Mouse (Mus musculus): ENCODE results near the gene Gpha2. TPM values are rescaled to one million over a fixed set of nuclear protein-coding genes. Genes with fewer than 3 reads are reported as not detected.

Gene Gpha2
- polyA plus RNA-seq (2012; rRNA removed) = 0.16 and 0.65 TPM in 2 replicates

DNA sequence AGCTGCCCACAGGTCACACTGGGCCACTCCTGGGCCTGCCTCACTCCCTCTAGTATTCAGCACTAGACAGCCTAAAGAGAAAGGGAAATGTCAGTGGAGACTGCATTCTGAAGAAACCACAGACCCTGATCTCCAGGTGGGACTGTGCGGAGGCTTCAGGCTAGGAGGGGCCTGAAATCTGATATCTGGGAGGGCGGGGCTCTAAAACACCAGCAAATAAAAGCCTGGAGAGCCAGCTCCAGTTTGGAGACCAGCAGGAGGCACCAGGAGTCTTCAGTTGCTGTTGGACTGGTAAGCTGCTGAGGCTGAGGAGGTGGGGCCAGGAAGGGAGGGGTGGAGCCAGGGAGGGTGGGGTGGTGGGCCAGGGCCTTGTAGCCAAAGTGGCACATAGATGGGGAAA, at the start of gene Gpha2:
TSS of gene Gpha2 (plus strand) at position 246 of the 400 bp plus-strand sequence.
- DNase-seq = no peak
- H3K4me1 ChIP-seq (ENCODE audit: control insufficient read depth, insufficient read depth, low read length) = no peaks in the 10 kb centered on the region
- no peaks in the 10 kb centered on the region for H3K36me3 ChIP-seq (ENCODE audit: control insufficient read depth, insufficient read depth, low read length)
- H3K4me3 ChIP-seq (ENCODE audit: insufficient read depth, low read depth, low read length) = no peak within 1 kb of the TSS
- no peak within 1 kb of the TSS for H3K27ac ChIP-seq (ENCODE audit: insufficient read depth, low read depth, low read length)
- 60% methylated on average over 2 of the region's 2 CpGs for WGBS
- TF ChIP-seq POLR2A (IDR thresholded peaks at IDR 0.05; ENCODE audit: low read depth, low read length) (no peak), CTCF (conservative IDR thresholded peaks at IDR 0.05; ENCODE audit: insufficient read depth, insufficient read length, low read depth, low read length) (no peak)
- no peaks in the 10 kb centered on the region for H3K27me3 ChIP-seq (replicated peaks; ENCODE audit: control insufficient read depth, insufficient read depth, low read length)

DNA sequence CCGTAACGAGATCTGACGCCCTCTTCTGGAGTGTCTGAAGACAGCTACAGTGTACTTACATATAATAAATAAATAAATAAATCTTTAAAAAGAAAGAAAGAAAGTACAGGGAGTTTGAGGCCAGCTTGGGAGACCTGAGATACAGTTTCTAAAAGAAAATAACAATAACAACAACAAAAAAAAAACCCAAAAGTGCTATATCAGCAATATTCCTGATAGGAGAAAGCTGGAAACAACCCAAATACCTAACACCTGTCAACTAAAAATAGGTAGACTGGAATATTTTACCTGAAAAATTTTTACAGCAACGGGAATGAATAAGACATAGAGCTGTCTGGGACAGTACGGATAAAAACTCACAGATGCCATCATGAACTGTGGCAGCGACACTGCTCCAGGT, 47.4 kb upstream of the Gpha2 start:
- Histone ChIP-seq H3K4me3 (ENCODE audit: insufficient read depth, low read depth, low read length) (no peak overlapping the region), H3K4me1 (ENCODE audit: control insufficient read depth, insufficient read depth, low read length) (no peaks in the 10 kb centered on the region), H3K36me3 (ENCODE audit: control insufficient read depth, insufficient read depth, low read length) (no peaks in the 10 kb centered on the region), H3K27ac (ENCODE audit: insufficient read depth, low read depth, low read length) (no peak overlapping the region), H3K27me3 (replicated peaks; ENCODE audit: control insufficient read depth, insufficient read depth, low read length) (no peaks in the 10 kb centered on the region)
- TF ChIP-seq POLR2A (IDR thresholded peaks at IDR 0.05; ENCODE audit: low read depth, low read length) (no peak), CTCF (conservative IDR thresholded peaks at IDR 0.05; ENCODE audit: insufficient read depth, insufficient read length, low read depth, low read length) (no peak)
- WGBS = 85% methylated on average over 6 of the region's 6 CpGs
- DNase-seq = no peak

DNA sequence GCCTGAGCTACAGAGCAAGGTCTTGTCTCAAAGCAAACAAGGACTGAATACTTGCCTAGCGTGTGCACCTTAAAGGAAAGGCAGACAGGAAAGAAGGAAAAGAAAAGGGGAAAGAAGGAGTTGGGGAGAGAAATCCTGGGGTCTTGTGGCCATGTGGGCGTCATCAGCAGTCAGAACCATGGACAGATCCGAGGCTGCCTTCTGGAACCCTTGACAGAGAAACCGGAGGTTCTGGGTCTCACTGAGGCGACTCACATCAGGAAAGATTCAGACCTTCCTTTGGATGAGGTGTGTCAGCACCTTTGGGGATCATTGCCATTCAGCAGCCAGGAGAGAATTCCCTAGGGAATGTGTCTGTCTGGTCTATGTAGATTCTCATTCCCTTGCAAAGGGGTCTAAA, 44.6 kb upstream of the Gpha2 start:
- no peak overlapping the region for H3K4me3 ChIP-seq (ENCODE audit: insufficient read depth, low read depth, low read length)
- H3K27me3 ChIP-seq (replicated peaks; ENCODE audit: control insufficient read depth, insufficient read depth, low read length) = no peaks in the 10 kb centered on the region
- H3K36me3 ChIP-seq (ENCODE audit: control insufficient read depth, insufficient read depth, low read length) = no peaks in the 10 kb centered on the region
- 15% methylated on average over 5 of the region's 5 CpGs for WGBS
- TF ChIP-seq POLR2A (IDR thresholded peaks at IDR 0.05; ENCODE audit: low read depth, low read length) (no peak), CTCF (conservative IDR thresholded peaks at IDR 0.05; ENCODE audit: insufficient read depth, insufficient read length, low read depth, low read length) (no peak)
- no peak for DNase-seq
- no peak overlapping the region for H3K27ac ChIP-seq (ENCODE audit: insufficient read depth, low read depth, low read length)
- H3K4me1 ChIP-seq (ENCODE audit: control insufficient read depth, insufficient read depth, low read length) = no peaks in the 10 kb centered on the region

DNA sequence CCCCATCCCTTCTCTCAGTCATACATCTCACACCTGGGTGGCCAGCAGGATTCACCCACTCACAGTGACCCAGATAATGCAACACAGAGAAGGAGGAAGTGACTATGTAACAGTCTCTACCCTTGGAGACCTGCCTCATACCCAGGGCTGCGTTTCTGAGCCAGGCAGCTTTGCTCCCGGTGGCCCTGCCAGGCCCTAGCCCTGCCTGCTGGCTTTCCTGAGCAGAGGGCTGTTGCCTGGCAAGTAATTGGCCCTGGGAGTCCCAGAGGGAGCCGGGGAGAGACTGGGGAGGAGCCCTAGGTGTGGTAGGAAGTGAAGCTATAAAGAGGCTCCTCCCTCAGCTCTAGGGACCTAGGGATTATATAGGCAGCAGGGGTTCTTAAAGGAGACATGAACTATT, 43.6 kb upstream of the Gpha2 start:
- no peak for TF ChIP-seq CTCF (conservative IDR thresholded peaks at IDR 0.05; ENCODE audit: insufficient read depth, insufficient read length, low read depth, low read length)
- TF ChIP-seq POLR2A (IDR thresholded peaks at IDR 0.05; ENCODE audit: low read depth, low read length) = no peak
- H3K27ac ChIP-seq (ENCODE audit: insufficient read depth, low read depth, low read length) = no peak overlapping the region

DNA sequence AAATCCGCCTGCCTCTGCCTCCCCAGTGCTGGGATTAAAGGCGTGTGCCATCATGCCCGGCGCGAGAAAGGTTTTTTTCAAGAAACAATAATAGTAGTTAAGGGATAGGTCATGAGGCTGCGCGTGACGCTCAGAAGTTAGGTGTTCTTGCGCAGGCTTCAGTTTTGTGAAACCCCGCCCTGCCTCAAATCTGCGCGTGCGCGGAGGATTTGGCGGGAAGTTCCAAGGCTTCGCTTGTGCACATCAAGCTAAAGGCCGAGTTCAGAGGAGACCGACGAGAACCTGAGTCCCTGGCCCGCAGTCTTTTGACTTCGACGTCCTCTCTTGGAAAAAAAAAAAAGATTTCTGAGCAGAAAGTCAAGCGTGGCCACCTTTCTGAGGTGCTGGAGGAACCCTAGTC, 42.0 kb upstream of the Gpha2 start, which contains the start of gene Majin:
TSS of gene Majin (plus strand) at position 258 of the 400 bp plus-strand sequence.
- Histone ChIP-seq H3K4me1 (ENCODE audit: control insufficient read depth, insufficient read depth, low read length) (no peaks in the 10 kb centered on the region), H3K36me3 (ENCODE audit: control insufficient read depth, insufficient read depth, low read length) (no peaks in the 10 kb centered on the region), H3K27me3 (replicated peaks; ENCODE audit: control insufficient read depth, insufficient read depth, low read length) (no peaks in the 10 kb centered on the region), H3K27ac (ENCODE audit: insufficient read depth, low read depth, low read length) (no peak within 1 kb of the TSS), H3K4me3 (ENCODE audit: insufficient read depth, low read depth, low read length) (no peak within 1 kb of the TSS)
- WGBS = 89% methylated on average over 23 of the region's 23 CpGs
- no peak for DNase-seq
- no peak for TF ChIP-seq POLR2A (IDR thresholded peaks at IDR 0.05; ENCODE audit: low read depth, low read length)
- no peak for TF ChIP-seq CTCF (conservative IDR thresholded peaks at IDR 0.05; ENCODE audit: insufficient read depth, insufficient read length, low read depth, low read length)

More for the DNA sequence above, 43.6 kb upstream of the Gpha2 start:
- Histone ChIP-seq H3K36me3 (ENCODE audit: control insufficient read depth, insufficient read depth, low read length) (no peaks in the 10 kb centered on the region), H3K4me1 (ENCODE audit: control insufficient read depth, insufficient read depth, low read length) (no peaks in the 10 kb centered on the region), H3K4me3 (ENCODE audit: insufficient read depth, low read depth, low read length) (no peak overlapping the region), H3K27me3 (replicated peaks; ENCODE audit: control insufficient read depth, insufficient read depth, low read length) (no peaks in the 10 kb centered on the region)
- WGBS = 11% methylated on average over 3 of the region's 3 CpGs
- DNase-seq = no peak

DNA sequence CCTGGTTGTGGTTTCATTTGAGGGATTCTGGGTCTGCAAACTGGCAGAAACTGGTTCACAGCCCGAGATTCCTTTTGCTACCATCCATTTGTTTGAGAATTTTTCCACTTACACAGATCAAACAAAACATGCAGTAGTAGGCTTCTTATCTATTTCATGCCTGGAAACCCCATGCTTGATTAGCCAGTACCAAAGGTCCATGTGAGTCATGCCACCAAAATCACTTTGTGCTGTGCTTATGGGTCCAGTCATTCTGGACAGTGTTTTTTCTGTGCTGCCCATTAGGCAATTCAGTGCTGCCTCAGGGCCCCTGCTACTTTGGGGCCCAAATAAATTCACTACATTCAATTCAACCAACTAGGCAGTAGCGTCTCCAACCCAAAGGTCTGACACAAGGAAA, 21.9 kb upstream of the Gpha2 start:
- TF ChIP-seq POLR2A (IDR thresholded peaks at IDR 0.05; ENCODE audit: low read depth, low read length) (no peak), CTCF (conservative IDR thresholded peaks at IDR 0.05; ENCODE audit: insufficient read depth, insufficient read length, low read depth, low read length) (no peak)
- no peaks in the 10 kb centered on the region for H3K27me3 ChIP-seq (replicated peaks; ENCODE audit: control insufficient read depth, insufficient read depth, low read length)
- H3K36me3 ChIP-seq (ENCODE audit: control insufficient read depth, insufficient read depth, low read length) = no peaks in the 10 kb centered on the region
- H3K4me1 ChIP-seq (ENCODE audit: control insufficient read depth, insufficient read depth, low read length) = no peaks in the 10 kb centered on the region
- whole genome bisulfite sequencing = 80% methylated on average over 2 of the region's 2 CpGs
- no peak overlapping the region for H3K27ac ChIP-seq (ENCODE audit: insufficient read depth, low read depth, low read length)
- H3K4me3 ChIP-seq (ENCODE audit: insufficient read depth, low read depth, low read length) = no peak overlapping the region
- DNase-seq = no peak

DNA sequence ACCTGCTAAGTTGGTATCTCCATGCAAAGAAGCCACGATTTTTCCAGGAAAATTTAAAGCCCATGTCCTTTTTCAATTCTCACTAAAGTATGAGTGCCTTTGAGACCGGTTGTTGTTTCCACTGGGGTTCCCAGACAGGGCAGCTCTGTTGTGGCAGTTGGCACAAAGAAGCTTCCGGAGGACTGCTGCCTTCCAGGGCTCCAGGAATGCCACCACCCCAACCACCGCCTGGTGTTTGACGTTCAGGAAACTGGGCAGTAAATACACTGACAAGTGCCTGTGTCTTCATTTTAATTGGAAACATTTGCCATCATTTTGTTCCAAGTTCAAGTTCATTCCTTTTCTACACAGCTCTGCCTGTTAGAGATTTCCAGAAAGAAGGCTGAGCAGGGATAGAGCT, 19.5 kb upstream of the Gpha2 start:
- Histone ChIP-seq H3K36me3 (ENCODE audit: control insufficient read depth, insufficient read depth, low read length) (no peaks in the 10 kb centered on the region), H3K4me1 (ENCODE audit: control insufficient read depth, insufficient read depth, low read length) (no peaks in the 10 kb centered on the region), H3K27me3 (replicated peaks; ENCODE audit: control insufficient read depth, insufficient read depth, low read length) (no peaks in the 10 kb centered on the region), H3K27ac (ENCODE audit: insufficient read depth, low read depth, low read length) (no peak overlapping the region), H3K4me3 (ENCODE audit: insufficient read depth, low read depth, low read length) (no peak overlapping the region)
- TF ChIP-seq CTCF (conservative IDR thresholded peaks at IDR 0.05; ENCODE audit: insufficient read depth, insufficient read length, low read depth, low read length) (no peak), POLR2A (IDR thresholded peaks at IDR 0.05; ENCODE audit: low read depth, low read length) (no peak)
- 69% methylated on average over 5 of the region's 5 CpGs for WGBS
- no peak for DNase-seq
